Mouse (Mus musculus) lung, adult 2 months (tissue): Measurements from ENCODE around the gene Boll. TPM values are rescaled to one million over a fixed set of nuclear protein-coding genes. Genes with fewer than 3 reads are reported as not detected.

Experiments
- DNase-seq: peaks from one replicate; pipeline ENCODE4 v3.0.0; 2022
- H3K4me1 ChIP-seq: fragments of 200-500 bp; 2 replicates; pipeline ENCODE4 v1.6.1; 2011; ENCODE audit warnings: low read length; ENCODE audit not compliant: control insufficient read depth, insufficient read depth
- H3K4me3 ChIP-seq: fragments of 200-500 bp; replicated peaks from 2 replicates; pipeline ENCODE3; 2011; ENCODE audit warnings: low read depth, mild to moderate bottlenecking, control low read depth, low read length; ENCODE audit errors: extremely low read depth
- CTCF ChIP-seq: fragments of 200-500 bp; IDR thresholded peaks from 2 replicates; pipeline ENCODE4 v1.5.1; 2011; ENCODE audit warnings: mild to moderate bottlenecking, low read length, control low read depth; ENCODE audit not compliant: insufficient read depth
- POLR2A ChIP-seq: fragments of 200-500 bp; IDR thresholded peaks from 2 replicates; pipeline ENCODE4 v1.6.1; 2011; ENCODE audit warnings: low read depth, mild to moderate bottlenecking, control low read depth, low read length, borderline replicate concordance; ENCODE audit errors: extremely low read depth
- WGBS: fragments of 180-500 bp; shearing (Covaris S2); methylation state at CpG from one replicate; pipeline ENCODE4 v1.1.7; 2018; 5-methylcytosine and 5-hydroxymethylcytosine counted together
- polyA plus RNA-seq: library from polyadenylated mRNA; depleted of rRNA; stranded (reverse); fragments of >200 nt; gene quantifications from 2 replicates; pipeline ENCODE4 v1.2.3, GENCODE M21; 2012

Gene Boll
- polyA plus RNA-seq, 1 experiment, result 0.27 TPM

- WGBS, result 78% methylated on average over 2 of the region's 2 CpGs
- TF ChIP-seq CTCF (no peak), POLR2A (no peak)
- DNase-seq, result no peak
- no peak overlapping the region for H3K4me3 ChIP-seq
- no peaks in the 10 kb centered on the region for H3K4me1 ChIP-seq
Observed at GRCm38 (mm10) chr1:55246374-55246773, 116.9 kb downstream of the Boll start.

GRCm38 (mm10) chr1:55239237-55239636, 124.0 kb downstream of the Boll start:
- Histone ChIP-seq H3K4me3 (no peak overlapping the region), H3K4me1 (peaks cover 3% of the 10 kb centered on the region; the same call in 1 of the 2 replicates)
- WGBS, result 2% methylated on average over 1 of the region's 1 CpGs
- TF ChIP-seq POLR2A, result no peak
- TF ChIP-seq CTCF, result no peak
- DNase-seq, result no peak

- no peak for DNase-seq
- TF ChIP-seq CTCF (no peak), POLR2A (no peak)
- peak overlapping the region; percentile 85 for H3K4me3 ChIP-seq
- peaks cover 3% of the 10 kb centered on the region; the same call in 1 of the 2 replicates for H3K4me1 ChIP-seq
- WGBS, result 20% methylated on average over 13 of the region's 13 CpGs
Observed at GRCm38 (mm10) chr1:55238496-55238895, 124.8 kb downstream of the Boll start.

GRCm38 (mm10) chr1:55237643-55238161, 125.6 kb downstream of the Boll start:
- Histone ChIP-seq H3K4me1 (peaks cover 3% of the 10 kb centered on the region; the same call in 1 of the 2 replicates), H3K4me3 (peak overlapping the region; percentile 85)
- TF ChIP-seq POLR2A (no peak), CTCF (no peak)
- 0% methylated on average over 23 of the region's 23 CpGs for WGBS
- no peak for DNase-seq

- WGBS, result under 1% methylated on average over 82 of the region's 82 CpGs
- Histone ChIP-seq H3K4me1 (peaks cover 3% of the 10 kb centered on the region; the same call in 1 of the 2 replicates), H3K4me3 (peak within 1 kb of the TSS; percentile 85)
- TF ChIP-seq POLR2A (peak; percentile 81; the same call in 1 of the 2 replicates), CTCF (no peak)
- DNase-seq, result peak; percentile 89
Observed at GRCm38 (mm10) chr1:55236890-55237642, 126.2 kb downstream of the Boll start, which contains the start of gene Mars2. Gene Mars2 (plus strand): TSS chr1:55237177.

- no peak overlapping the region for H3K4me3 ChIP-seq
- WGBS, result 19% methylated on average over 5 of the region's 5 CpGs
- DNase-seq, result no peak
Observed at GRCm38 (mm10) chr1:55236487-55236886, 126.8 kb downstream of the Boll start.

GRCm38 (mm10) chr1:55234910-55235520, 128.3 kb downstream of the Boll start:
- 61% methylated on average over 16 of the region's 16 CpGs for WGBS
- no peak for DNase-seq
- peaks cover 3% of the 10 kb centered on the region; the same call in 1 of the 2 replicates for H3K4me1 ChIP-seq
- TF ChIP-seq POLR2A, result no peak
- no peak for TF ChIP-seq CTCF
- H3K4me3 ChIP-seq, result no peak overlapping the region

More at GRCm38 (mm10) chr1:55236487-55236886, 126.8 kb downstream of the Boll start:
- TF ChIP-seq CTCF (no peak), POLR2A (no peak)
- peaks cover 3% of the 10 kb centered on the region; the same call in 1 of the 2 replicates for H3K4me1 ChIP-seq

GRCm38 (mm10) chr1:55228256-55228884, 134.9 kb downstream of the Boll start:
- Histone ChIP-seq H3K4me1 (no peaks in the 10 kb centered on the region; the same call in 1 of the 2 replicates), H3K4me3 (no peak overlapping the region)
- DNase-seq, result no peak
- TF ChIP-seq CTCF (no peak), POLR2A (no peak)
- 83% methylated on average over 8 of the region's 8 CpGs for WGBS

- H3K4me1 ChIP-seq, result no peaks in the 10 kb centered on the region; the same call in 1 of the 2 replicates
- no peak for TF ChIP-seq CTCF
- TF ChIP-seq POLR2A, result no peak
- DNase-seq, result no peak
- 55% methylated on average over 1 of the region's 1 CpGs for WGBS
- no peak overlapping the region for H3K4me3 ChIP-seq
Observed at GRCm38 (mm10) chr1:55227376-55227775, 135.9 kb downstream of the Boll start.
